Mouse (Mus musculus): ENCODE data around the gene Rnf185. TPM values are rescaled to one million over a fixed set of nuclear protein-coding genes. Genes with fewer than 3 reads are reported as not detected.

Gene Rnf185
- polyA plus RNA-seq, 1 experiment from 2014 or later: 32.8 TPM

DNA sequence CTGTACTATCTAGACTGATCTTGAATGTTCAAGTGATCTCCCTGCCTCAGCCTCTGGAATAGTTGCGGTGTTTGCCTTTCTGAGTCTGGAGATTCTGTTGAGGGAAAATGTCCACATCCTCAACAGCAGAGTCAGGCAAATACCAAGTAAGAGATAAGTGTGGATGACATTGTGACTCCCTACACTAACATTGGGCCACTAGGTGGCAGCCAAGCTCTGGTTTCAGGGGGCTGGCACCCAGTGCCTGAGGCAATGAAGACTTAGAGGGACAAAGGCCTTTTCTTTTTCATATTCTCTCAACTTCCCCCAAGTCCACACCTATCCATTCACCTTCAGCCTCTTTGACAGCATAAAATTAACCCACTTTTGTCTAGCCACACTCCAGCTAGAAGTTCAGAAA lies 20.3 kb upstream of the Rnf185 start:
- 0 out of 2 replicates have a peak, but pooled peaks have one; percentile 58 for ATAC-seq (ENCODE audit: insufficient number of reproducible peaks, low FRiP score, low TSS enrichment, low read depth)

GRCm38 (mm10) chr11:3471448-3471850 lies 19.3 kb upstream of the Rnf185 start:
- Histone ChIP-seq H3K27me3 (no peaks in the 10 kb centered on the region), H3K4me3 (no peak overlapping the region), H3K27ac (no peak overlapping the region), H3K36me3 (no peaks in the 10 kb centered on the region), H3K9me3 (no peaks in the 10 kb centered on the region), H3K4me2 (no peak overlapping the region), H3K4me1 (no peaks in the 10 kb centered on the region), H3K9ac (no peak overlapping the region)
- ATAC-seq (ENCODE audit: insufficient number of reproducible peaks, low FRiP score, low TSS enrichment, low read depth): no peak
- WGBS: 17% methylated on average over 11 of the region's 11 CpGs

More for the DNA sequence above, 20.3 kb upstream of the Rnf185 start:
- Histone ChIP-seq H3K4me1 (no peaks in the 10 kb centered on the region), H3K27me3 (no peaks in the 10 kb centered on the region), H3K9ac (no peak overlapping the region), H3K4me3 (no peak overlapping the region), H3K4me2 (no peak overlapping the region), H3K27ac (no peak overlapping the region), H3K36me3 (no peaks in the 10 kb centered on the region), H3K9me3 (no peaks in the 10 kb centered on the region)
- WGBS: 28% methylated on average over 1 of the region's 1 CpGs

DNA sequence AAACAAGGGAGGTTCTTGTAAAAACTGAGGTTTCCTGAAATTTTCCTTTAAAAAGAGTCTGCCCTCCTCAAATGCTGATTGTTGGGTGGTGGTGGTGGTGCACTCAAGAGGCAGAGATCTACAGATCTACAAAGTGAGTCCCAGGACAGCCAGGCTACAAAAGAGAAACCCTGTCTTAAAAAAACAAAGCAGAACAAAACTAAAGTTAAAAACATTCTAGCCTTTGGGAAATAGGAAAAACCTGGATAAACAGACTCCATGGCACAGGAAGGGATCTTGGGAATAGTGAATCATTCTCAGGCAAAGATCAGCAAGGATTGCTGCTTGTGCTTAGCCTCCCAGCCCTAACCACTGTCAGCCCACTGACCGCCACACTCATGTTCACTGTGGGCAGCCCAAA lies 10.7 kb upstream of the Rnf185 start:
- no peak overlapping the region for H3K4me2 ChIP-seq
- H3K36me3 ChIP-seq: no peaks in the 10 kb centered on the region
- H3K27me3 ChIP-seq: no peaks in the 10 kb centered on the region
- H3K27ac ChIP-seq: no peak overlapping the region
- H3K4me1 ChIP-seq: no peaks in the 10 kb centered on the region
- H3K4me3 ChIP-seq: no peak overlapping the region
- ATAC-seq (ENCODE audit: insufficient number of reproducible peaks, low FRiP score, low TSS enrichment, low read depth): no peak
- 100% methylated on average over 1 of the region's 1 CpGs for WGBS
- H3K9me3 ChIP-seq: no peaks in the 10 kb centered on the region
- no peak overlapping the region for H3K9ac ChIP-seq

- WGBS: 75% methylated on average over 2 of the region's 2 CpGs
- Histone ChIP-seq H3K9me3 (no peaks in the 10 kb centered on the region), H3K36me3 (peaks cover 12% of the 10 kb centered on the region), H3K27ac (no peak overlapping the region), H3K4me2 (no peak overlapping the region), H3K4me1 (no peaks in the 10 kb centered on the region), H3K27me3 (no peaks in the 10 kb centered on the region), H3K9ac (no peak overlapping the region), H3K4me3 (no peak overlapping the region)
- ATAC-seq (ENCODE audit: insufficient number of reproducible peaks, low FRiP score, low TSS enrichment, low read depth): no peak
Measured at GRCm38 (mm10) chr11:3459105-3459468, 6.9 kb upstream of the Rnf185 start.

GRCm38 (mm10) chr11:3458428-3459104 lies 6.4 kb upstream of the Rnf185 start:
- Histone ChIP-seq H3K9ac (no peak overlapping the region), H3K36me3 (peaks cover 12% of the 10 kb centered on the region), H3K9me3 (no peaks in the 10 kb centered on the region), H3K4me1 (peaks cover 3% of the 10 kb centered on the region), H3K4me3 (no peak overlapping the region), H3K27me3 (no peaks in the 10 kb centered on the region), H3K27ac (no peak overlapping the region), H3K4me2 (no peak overlapping the region)
- no peak for ATAC-seq (ENCODE audit: insufficient number of reproducible peaks, low FRiP score, low TSS enrichment, low read depth)
- WGBS: 80% methylated on average over 11 of the region's 13 CpGs

DNA sequence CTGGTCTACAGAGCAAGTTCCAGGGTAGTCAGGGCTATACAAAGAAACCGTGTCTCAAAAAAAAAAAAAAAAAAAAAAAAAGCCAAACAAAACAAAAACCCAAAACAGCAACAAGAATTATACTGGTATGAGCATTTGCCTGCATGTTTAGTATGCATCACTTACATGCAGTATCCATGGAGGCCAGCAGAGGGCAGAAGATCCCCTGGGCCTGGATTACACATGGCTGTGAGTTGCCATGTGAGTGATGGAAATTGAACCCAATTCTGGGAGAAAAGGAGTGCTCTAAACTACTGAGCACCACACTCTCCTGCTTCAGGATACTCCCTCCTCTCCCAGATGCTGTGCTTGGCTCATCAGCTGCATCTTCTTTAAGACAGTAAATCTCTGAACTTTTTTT lies 4.2 kb upstream of the Rnf185 start:
- no peak for ATAC-seq (ENCODE audit: insufficient number of reproducible peaks, low FRiP score, low TSS enrichment, low read depth)
- no peak overlapping the region for H3K9ac ChIP-seq
- 44% methylated on average over 1 of the region's 1 CpGs for WGBS
- H3K4me3 ChIP-seq: no peak overlapping the region
- H3K27me3 ChIP-seq: no peaks in the 10 kb centered on the region
- H3K4me2 ChIP-seq: no peak overlapping the region
- H3K36me3 ChIP-seq: peaks cover 12% of the 10 kb centered on the region
- peaks cover 9% of the 10 kb centered on the region for H3K4me1 ChIP-seq
- H3K27ac ChIP-seq: no peak overlapping the region
- H3K9me3 ChIP-seq: no peaks in the 10 kb centered on the region

- H3K27me3 ChIP-seq: no peaks in the 10 kb centered on the region
- no peak overlapping the region for H3K4me2 ChIP-seq
- H3K4me1 ChIP-seq: peaks cover 14% of the 10 kb centered on the region
- WGBS: 96% methylated on average over 3 of the region's 3 CpGs
- H3K27ac ChIP-seq: no peak overlapping the region
- no peaks in the 10 kb centered on the region for H3K9me3 ChIP-seq
- no peak for ATAC-seq (ENCODE audit: insufficient number of reproducible peaks, low FRiP score, low TSS enrichment, low read depth)
- H3K36me3 ChIP-seq: peaks cover 12% of the 10 kb centered on the region
- no peak overlapping the region for H3K9ac ChIP-seq
- H3K4me3 ChIP-seq: no peak overlapping the region
Measured at GRCm38 (mm10) chr11:3454506-3454905, 2.3 kb upstream of the Rnf185 start.

GRCm38 (mm10) chr11:3453467-3453866 lies 1.3 kb upstream of the Rnf185 start:
- Histone ChIP-seq H3K4me3 (peak overlapping the region; percentile 95), H3K36me3 (peaks cover 12% of the 10 kb centered on the region), H3K4me2 (peak overlapping the region; percentile 77), H3K9ac (no peak overlapping the region), H3K27me3 (no peaks in the 10 kb centered on the region), H3K9me3 (no peaks in the 10 kb centered on the region), H3K27ac (no peak overlapping the region), H3K4me1 (peaks cover 14% of the 10 kb centered on the region)
- 65% methylated on average over 6 of the region's 6 CpGs for WGBS
- no peak for ATAC-seq (ENCODE audit: insufficient number of reproducible peaks, low FRiP score, low TSS enrichment, low read depth)

DNA sequence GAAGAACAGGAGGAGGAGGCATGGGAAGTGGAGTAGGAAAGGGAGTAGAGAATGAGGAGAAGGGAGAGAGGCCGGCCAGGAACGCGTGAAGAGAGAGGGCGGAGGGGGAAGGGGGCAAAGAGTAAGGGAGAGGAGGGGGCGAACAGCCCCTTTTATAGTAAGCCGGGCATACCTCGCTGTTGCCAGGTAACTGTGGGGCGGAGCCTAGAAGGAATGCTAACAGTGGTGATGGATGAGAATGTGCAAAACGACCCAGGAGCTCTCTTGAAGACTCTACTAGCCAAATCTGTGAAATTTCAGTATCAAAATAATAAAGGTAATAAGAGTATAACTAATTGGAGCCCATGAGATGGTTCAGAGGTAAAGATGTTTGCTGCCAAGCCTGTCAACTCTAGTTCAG lies 606 bp upstream of the Rnf185 start:
- Histone ChIP-seq H3K36me3 (peaks cover 12% of the 10 kb centered on the region), H3K27me3 (no peaks in the 10 kb centered on the region), H3K27ac (peak overlapping the region; percentile 95), H3K4me2 (peak overlapping the region; percentile 77), H3K4me3 (peak overlapping the region; percentile 95), H3K9ac (peak overlapping the region; percentile 85), H3K9me3 (no peaks in the 10 kb centered on the region), H3K4me1 (peaks cover 14% of the 10 kb centered on the region)
- no peak for ATAC-seq (ENCODE audit: insufficient number of reproducible peaks, low FRiP score, low TSS enrichment, low read depth)
- WGBS: 0% methylated on average over 9 of the region's 9 CpGs

GRCm38 (mm10) chr11:3451701-3452163 lies 431 bp downstream of the Rnf185 start:
- Histone ChIP-seq H3K36me3 (peaks cover 12% of the 10 kb centered on the region), H3K9ac (peak overlapping the region; percentile 85), H3K27ac (peak overlapping the region; percentile 95), H3K27me3 (no peaks in the 10 kb centered on the region), H3K4me3 (peak overlapping the region; percentile 95), H3K9me3 (no peaks in the 10 kb centered on the region), H3K4me2 (peak overlapping the region; percentile 77), H3K4me1 (peaks cover 14% of the 10 kb centered on the region)
- WGBS: under 1% methylated on average over 20 of the region's 20 CpGs
- ATAC-seq (ENCODE audit: insufficient number of reproducible peaks, low FRiP score, low TSS enrichment, low read depth): no peak; the same call in none of the 2 replicates

- H3K27me3 ChIP-seq: no peaks in the 10 kb centered on the region
- no peak overlapping the region for H3K4me3 ChIP-seq
- no peaks in the 10 kb centered on the region for H3K4me1 ChIP-seq
- no peak for ATAC-seq (ENCODE audit: insufficient number of reproducible peaks, low FRiP score, low TSS enrichment, low read depth)
- H3K36me3 ChIP-seq: no peaks in the 10 kb centered on the region
- H3K4me2 ChIP-seq: no peak overlapping the region
- 86% methylated on average over 8 of the region's 8 CpGs for WGBS
- H3K9me3 ChIP-seq: no peaks in the 10 kb centered on the region
- H3K27ac ChIP-seq: no peak overlapping the region
- H3K9ac ChIP-seq: no peak overlapping the region
Measured at GRCm38 (mm10) chr11:3444875-3445274, 7.3 kb downstream of the Rnf185 start.

- WGBS: 84% methylated on average over 2 of the region's 2 CpGs
- Histone ChIP-seq H3K27me3 (no peaks in the 10 kb centered on the region), H3K9me3 (no peaks in the 10 kb centered on the region), H3K4me3 (no peak overlapping the region), H3K27ac (no peak overlapping the region), H3K4me1 (no peaks in the 10 kb centered on the region), H3K36me3 (no peaks in the 10 kb centered on the region), H3K4me2 (no peak overlapping the region), H3K9ac (no peak overlapping the region)
- no peak for ATAC-seq (ENCODE audit: insufficient number of reproducible peaks, low FRiP score, low TSS enrichment, low read depth)
Measured at GRCm38 (mm10) chr11:3443091-3443490, 9.1 kb downstream of the Rnf185 start.

GRCm38 (mm10) chr11:3442677-3443076 lies 9.5 kb downstream of the Rnf185 start:
- whole genome bisulfite sequencing: 66% methylated on average over 4 of the region's 4 CpGs
- Histone ChIP-seq H3K27me3 (no peaks in the 10 kb centered on the region), H3K4me2 (no peak overlapping the region), H3K9me3 (no peaks in the 10 kb centered on the region), H3K9ac (no peak overlapping the region), H3K27ac (no peak overlapping the region), H3K4me3 (no peak overlapping the region), H3K4me1 (no peaks in the 10 kb centered on the region), H3K36me3 (no peaks in the 10 kb centered on the region)
- no peak for ATAC-seq (ENCODE audit: insufficient number of reproducible peaks, low FRiP score, low TSS enrichment, low read depth)

Data from limb, embryonic 15.5 days (tissue).